Mouse (Mus musculus) adrenal gland, adult (tissue): ENCODE data around the gene Six2.
"Not testable (repeated sequence)": the region's sequence is repeated elsewhere in the genome, so short reads cannot be mapped to it uniquely, and the experiment has no call there.

Experiments
- DNase-seq, 2 experiments: peaks; one replicate each; pipeline ENCODE4 v3.0.0; 2022 to 2023; ENCODE audit warnings: low spot score in 1 of 2; ENCODE audit not compliant: inconsistent age in 2 of 2

Six2 gene

GRCm38 (mm10) chr17:85690323-85690968 lies 2.4 kb upstream of the Six2 start:
- peak in 1 of 2 experiments; percentile 16 for DNase-seq

GRCm38 (mm10) chr17:85689807-85690319 lies 1.8 kb upstream of the Six2 start:
- DNase-seq, result no peak

GRCm38 (mm10) chr17:85688911-85689806 lies 1.1 kb upstream of the Six2 start:
- peak in 1 of 2 experiments; percentile 57 for DNase-seq

DNA sequence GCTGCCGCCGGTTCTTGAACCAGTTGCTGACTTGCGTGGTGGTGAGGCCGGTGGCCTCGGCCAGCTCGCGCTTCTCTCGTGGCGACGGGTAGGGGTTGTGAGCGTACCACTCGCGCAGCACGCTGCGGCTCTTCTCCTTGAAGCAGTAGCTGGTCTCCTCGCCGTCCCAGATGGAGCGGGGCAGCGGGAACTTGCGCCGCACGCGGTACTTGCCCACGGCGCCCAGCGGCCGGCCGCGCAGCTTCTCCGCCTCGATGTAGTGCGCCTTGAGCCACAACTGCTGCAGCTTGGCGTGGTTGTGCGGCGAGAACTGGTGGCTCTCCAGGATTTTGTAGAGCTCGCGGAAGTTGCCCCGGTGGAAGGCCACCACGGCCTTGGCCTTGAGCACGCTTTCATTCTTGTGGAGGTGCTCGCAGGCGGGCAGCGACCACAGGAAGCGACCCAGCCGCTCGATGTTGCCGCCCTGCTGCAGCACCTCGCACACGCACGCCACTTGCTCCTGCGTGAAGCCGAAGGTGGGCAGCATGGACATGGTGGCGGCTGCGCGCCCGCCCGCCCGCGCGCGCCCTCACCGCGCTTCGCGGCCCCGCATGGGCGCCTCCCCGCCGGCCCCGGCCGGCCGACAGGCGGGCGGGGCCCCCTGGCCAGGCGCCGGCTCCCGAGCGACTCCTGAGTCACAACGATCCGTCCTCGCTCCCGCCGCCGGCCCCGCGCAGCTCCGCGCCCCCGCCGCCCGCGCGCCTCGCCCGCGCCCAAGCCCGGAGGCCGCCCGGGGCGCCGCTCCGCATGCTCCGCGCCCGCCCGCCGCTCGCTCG lies 446 bp downstream of the Six2 start:
- DNase-seq, result peak; percentile 31 to 75

- DNase-seq, result peak in 1 of 2 experiments; percentile 23
Measured at GRCm38 (mm10) chr17:85686476-85687420, 1.3 kb downstream of the Six2 start.

GRCm38 (mm10) chr17:85685689-85686281 lies 2.3 kb downstream of the Six2 start:
- no peak for DNase-seq

GRCm38 (mm10) chr17:85684841-85685688 lies 3.0 kb downstream of the Six2 start:
- DNase-seq, result peak in 1 of 2 experiments; percentile 33

GRCm38 (mm10) chr17:85684436-85684835 lies 3.6 kb downstream of the Six2 start:
- DNase-seq, result not testable (repeated sequence)

DNA sequence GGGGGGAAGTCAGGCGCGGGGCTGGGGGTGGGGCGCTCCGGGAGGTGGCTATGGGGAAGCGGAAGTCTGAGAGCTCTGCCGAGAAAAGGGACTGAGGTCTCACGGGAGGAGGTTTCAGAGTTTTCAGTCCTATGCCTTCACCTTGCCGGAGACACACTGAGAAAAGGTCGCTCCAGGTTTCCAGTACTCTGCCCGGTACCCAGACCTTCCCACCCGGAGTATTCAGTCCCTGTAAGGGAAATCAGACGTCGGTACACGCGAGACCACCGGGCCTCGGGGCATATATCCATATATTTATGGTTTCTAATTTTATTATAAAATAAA lies 4.1 kb downstream of the Six2 start:
- DNase-seq, result no peak

GRCm38 (mm10) chr17:85683111-85683983 lies 4.7 kb downstream of the Six2 start:
- DNase-seq, result no peak

DNA sequence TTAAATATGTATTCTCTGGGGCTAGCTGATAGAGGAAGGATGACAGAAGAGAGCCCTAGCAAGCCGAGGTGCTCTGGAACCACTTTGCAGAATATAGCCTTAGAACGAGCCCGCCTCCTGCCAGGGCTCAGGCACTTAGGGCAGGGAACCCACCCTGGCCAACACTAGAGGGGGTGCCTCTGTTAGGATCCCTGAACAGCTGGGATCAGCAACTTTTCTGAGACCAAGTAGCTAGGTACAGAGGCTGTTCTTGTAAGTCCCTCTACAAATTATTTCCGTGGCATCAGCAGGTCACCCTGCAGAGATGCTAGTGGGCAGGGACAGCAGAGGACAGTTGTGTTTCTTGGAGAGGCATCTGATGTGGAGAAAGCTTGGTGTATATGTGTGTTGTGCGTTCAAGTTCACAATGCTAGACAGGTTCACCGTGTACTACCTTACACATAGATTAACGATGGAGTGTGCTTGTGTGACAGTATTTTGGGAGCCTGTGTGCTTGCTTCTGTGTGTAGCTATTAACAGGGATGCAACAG lies 5.8 kb downstream of the Six2 start:
- DNase-seq, result no peak

DNA sequence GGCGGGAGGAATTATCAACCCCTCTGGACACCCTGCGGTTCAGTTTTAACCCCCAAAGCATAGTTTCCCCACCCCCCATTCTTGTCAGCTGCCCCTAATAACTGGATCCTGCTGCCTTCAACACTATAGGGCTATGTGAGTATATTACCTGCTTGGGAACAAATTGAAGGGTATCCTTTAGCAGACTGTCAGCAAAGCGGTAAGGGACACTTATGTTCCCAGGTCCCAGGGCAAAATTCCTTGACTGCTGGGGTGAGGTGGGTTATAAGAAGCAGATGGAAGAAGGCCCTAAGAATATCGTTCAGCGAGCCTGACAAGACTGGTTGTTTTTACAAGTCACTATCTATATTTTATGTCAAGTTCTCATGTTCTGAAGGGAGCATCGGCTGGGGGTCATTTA lies 6.3 kb downstream of the Six2 start:
- DNase-seq, result no peak

GRCm38 (mm10) chr17:85680851-85681550 lies 7.1 kb downstream of the Six2 start:
- no peak for DNase-seq

- no peak for DNase-seq
Measured at GRCm38 (mm10) chr17:85680116-85680850, 7.8 kb downstream of the Six2 start.

GRCm38 (mm10) chr17:85679651-85680050 lies 8.4 kb downstream of the Six2 start:
- DNase-seq, result peak in 1 of 2 experiments; percentile 48

- peak; percentile 64 to 90 for DNase-seq
Measured at GRCm38 (mm10) chr17:85664618-85665320, 23.3 kb downstream of the Six2 start.
